Mouse (Mus musculus) testis, adult 2 months (tissue): ENCODE measurements around the gene Fam131a.

Experiments
- CTCF ChIP-seq: fragments of 200-500 bp; IDR thresholded peaks from 2 replicates; pipeline ENCODE4 v1.5.1; 2012; ENCODE audit warnings: low read depth, mild to moderate bottlenecking, inconsistent platforms, low read length, moderate library complexity; ENCODE audit not compliant: control insufficient read depth, insufficient read depth, insufficient replicate concordance
- POLR2A ChIP-seq: fragments of 200-500 bp; IDR thresholded peaks from 2 replicates; pipeline ENCODE4 v1.6.1; 2012; ENCODE audit warnings: low read depth, mild to moderate bottlenecking, inconsistent platforms, low read length, moderate library complexity; ENCODE audit not compliant: control insufficient read depth

DNA sequence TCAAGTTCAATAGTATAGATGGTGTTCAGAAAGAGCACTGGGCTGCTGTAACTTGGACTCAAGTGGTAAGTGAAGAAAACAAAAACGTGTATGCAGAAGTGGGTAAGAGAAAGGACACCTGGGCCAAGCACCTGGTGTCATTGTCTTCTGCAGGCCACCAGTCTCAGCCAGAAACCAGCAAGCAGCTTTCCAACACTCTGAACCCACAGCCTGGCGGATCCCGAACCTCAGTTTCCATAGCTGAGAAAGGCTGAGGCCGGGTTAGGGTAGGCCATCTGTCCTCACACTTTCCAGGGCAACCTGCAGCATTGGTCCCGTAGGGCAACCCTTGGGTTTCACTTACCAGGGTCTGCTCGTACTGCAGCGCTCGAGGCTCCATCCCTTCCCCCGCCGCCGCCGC lies 22.5 kb downstream of the Fam131a start:
- TF ChIP-seq CTCF = no peak
- no peak for TF ChIP-seq POLR2A
